Mouse (Mus musculus) lung, adult 18-20 months (tissue): ENCODE measurements around the gene Cfl2.
"Not testable (repeated sequence)": the region's sequence is repeated elsewhere in the genome, so short reads cannot be mapped to it uniquely, and the experiment has no call there.

Experiments used
- DNase-seq, 2 experiments: peaks; one replicate each; pipeline ENCODE4 v3.0.0; 2022; ENCODE audit warnings: mixed read lengths in 2 of 2

The Cfl2 gene

DNA sequence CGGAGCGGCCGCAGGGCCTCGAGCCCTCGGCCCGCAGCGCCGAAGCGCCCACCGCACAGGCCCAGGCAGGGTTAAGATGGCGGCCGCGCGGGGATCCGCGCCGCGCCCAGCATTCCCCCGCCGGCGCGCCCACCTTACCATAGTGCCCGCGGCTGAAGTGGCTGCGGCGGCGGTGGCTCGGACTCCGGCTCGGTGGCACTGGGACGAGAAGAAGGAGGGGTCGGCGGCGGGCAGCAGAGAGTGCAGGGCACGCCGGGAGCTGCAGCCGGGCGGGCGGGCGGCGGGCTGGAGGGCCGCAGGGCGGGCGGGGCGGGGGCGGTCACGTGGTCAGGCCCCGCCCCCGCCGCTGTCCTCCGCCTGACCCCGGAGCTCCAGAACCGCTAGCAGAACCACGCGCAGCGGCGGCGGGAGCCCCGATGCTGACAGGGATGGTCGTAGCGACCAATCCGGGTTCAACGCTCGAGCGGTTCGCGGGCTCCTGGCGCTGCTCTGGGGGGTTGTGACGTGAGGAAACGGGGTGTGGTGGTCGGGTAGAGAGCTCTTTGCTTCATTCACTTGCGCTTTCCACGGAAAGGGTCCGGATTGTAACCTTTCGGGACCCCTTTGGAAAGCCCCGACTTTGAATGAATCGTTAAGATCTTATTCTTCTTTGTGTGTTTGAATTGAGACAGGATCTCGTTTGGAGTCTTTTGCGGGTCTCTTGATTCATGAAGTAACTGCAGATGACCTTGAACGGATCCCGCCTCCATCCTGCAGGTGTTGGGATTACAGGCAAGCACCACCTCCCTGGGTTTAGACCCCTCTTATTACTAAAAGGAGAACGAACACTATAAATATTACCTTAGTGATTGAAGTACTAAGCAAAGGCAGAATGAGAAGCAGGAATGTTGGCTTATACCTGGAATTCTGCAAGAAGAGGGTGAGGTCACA is at the start of gene Cfl2:
Cfl2 (minus strand) TSS at position 272 of the 930 bp plus-strand sequence.
- peak; percentile 86 to 89 for DNase-seq

DNA sequence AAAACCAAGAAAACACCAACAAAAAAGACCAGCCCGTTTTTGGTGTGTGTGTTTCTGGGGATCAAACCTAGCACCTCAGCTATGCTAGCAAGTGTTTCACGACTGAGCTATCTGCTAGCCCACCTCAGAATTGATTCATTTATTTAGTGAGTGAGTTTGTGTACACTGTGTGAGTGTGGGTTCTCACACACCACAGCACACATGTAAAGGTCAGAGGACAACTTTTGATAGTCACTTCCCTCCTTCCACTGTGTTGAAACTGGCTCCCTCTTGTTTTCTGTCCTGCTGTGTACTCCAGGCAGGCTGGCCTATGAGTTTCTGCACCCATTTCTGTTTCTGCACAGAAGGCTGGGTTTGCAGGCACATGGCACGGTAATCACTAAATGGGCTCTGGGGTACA is 47.7 kb upstream of the Cfl2 start:
- no peak for DNase-seq

DNA sequence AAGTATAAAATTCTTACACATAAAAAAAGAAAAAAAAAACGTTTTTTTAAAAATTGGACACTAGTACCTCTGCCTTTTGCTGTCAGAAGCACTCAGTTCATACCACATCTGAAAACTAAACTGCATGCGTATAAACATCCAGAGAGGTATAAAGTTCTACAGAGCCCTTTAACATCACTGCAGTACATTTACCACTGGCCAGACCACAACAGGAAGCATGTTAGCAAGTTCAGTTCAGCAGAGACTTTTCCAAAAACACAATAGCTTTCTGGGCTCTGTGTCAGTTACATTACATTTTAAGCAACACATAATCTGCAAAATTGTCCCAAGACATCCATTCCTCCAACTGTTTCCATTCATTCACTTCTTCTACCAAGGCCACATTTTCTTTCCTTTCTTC is 29.9 kb upstream of the Cfl2 start:
- not testable (repeated sequence) for DNase-seq

DNA sequence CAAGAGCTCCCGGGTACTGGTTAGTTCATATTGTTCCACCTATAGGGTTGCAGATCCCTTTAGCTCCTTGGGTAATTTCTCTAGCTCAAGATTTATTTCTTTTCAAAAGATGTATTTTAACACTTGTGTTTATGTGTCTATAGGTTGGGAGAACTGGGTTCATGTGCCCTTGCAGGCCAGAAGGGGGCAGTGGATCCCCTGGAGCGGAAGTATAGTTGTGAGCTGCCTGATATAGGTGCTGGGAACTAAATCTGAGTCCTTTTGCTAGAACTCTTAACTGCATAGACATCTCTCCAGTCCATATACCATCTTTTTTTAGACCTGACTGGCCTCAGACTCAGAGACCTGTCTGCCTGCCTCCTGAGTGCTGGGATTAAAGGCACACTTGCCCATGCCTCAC is 27.7 kb upstream of the Cfl2 start:
- DNase-seq, result no peak

DNA sequence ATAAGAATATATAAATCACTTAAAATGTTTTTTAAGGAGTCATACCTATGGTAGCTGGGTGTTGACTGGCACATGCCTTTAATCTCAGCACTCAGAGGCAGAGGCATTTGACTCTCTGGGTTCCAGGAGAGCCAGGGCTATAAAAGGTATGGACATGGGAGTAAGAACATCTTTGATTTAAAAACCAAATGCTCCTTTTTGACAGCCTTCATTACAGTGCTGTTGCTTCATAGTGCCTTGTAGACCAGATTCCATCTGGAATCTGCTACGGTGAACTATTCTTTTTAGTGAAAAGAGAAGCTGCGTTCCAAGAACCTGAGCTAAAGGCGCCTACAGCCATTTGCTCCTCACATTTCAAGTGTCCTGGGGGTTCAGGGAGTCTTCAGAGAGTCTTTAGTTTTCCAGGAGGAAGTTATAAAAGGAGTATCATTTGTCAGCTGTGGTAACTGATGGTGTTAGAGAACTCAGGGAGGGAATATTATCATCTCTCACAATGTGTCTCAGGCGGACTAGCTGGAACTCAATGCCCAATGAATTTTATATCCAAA is 25.0 kb upstream of the Cfl2 start:
- no peak for DNase-seq

DNA sequence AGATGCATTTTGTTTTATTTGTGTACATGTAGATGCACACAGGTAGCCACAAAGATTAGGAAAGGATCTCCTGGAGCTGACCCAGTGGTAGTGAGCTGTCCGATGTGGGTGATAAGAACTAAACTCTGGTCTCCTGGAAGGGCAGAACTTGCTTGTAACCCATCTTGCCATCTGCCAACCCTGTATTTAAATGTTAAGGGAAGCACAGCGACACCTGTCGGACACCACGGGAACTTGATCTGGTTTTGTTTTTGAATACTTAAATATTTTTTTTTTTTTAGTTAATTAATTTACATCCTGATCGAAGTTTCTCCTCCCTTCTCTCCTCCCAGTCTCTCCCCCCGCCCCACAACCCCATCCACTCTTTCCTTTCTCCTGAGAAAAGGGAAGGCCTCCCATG is 17.0 kb upstream of the Cfl2 start:
- DNase-seq, result peak; percentile 58 to 59

DNA sequence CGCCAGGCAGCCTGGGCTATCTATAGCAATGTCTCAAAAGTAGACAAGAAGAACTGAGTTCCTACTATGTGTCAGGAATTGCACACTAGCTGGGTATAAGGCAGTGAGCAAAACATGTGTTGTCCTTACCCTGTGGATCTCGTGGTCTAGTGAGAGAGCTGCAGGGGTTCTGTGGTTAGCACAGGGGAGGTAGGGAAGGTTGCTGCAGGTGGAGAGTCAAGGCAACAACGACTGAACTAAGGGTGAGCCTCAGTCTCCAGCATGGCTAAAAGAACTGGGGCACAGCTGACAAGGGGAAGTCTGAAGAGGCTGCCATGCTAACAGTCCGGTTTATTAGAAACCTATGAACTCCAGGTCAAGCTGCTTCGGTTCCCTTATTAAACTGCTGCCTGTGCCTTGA is 16.5 kb upstream of the Cfl2 start:
- DNase-seq, result no peak

DNA sequence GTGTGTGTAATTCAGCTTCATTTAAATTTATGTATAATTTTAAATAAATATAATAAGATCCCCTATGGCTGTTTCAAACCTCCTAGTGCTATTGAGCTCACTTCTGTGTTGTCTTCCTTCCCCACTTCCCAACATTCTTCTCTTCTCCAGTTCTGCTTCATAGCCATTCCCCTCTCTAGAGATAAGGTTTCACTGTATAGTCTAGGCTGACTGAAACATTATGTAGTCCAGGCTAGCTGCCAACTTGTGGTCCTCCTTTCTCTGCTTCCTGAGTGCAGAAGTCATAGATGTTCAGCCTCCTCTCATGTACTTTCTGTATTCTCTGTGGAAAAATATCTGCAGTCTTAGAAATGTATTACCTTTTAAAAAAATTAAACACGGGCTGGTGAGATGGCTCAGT is 15.2 kb upstream of the Cfl2 start:
- no peak for DNase-seq

DNA sequence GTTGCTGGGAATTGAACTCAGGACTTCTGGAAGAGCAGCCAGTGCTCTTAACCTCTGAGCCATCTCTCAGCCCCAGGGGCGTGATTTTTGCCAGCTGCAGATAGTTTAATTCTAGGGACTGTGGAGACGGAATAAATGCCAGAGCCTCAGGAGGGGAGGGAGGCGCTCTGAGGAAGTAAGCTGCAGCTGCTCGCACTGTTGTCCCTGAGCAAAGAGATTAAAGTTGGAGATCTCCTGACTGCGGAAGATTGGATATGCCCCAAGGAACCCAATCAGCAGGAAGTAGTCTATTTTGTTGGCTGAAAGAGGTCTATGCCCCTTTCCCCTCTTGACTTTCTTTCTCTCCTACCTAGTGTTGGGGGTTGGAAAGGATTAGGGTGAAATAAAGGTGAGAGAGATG is 14.2 kb upstream of the Cfl2 start:
- DNase-seq, result no peak

DNA sequence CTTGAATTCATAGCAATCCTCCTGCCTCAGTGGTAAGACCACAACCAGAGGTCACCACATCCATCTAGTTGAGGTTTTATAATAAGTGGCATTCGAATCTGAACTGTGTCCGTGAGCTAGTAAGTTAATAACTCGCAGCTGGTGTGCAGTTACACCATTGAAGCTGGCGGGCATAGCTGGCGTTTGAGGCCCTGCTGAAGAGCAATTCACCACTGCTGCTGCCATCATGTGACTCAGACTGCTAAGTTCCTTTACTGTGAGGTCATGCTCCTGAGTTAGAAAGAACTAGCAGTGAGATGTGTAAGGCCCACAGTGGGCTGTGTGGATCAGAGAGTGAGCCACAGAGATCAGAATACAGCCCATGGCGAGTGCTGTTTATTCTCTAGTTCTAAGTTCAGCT is 12.0 kb upstream of the Cfl2 start:
- peak; percentile 52 to 56 for DNase-seq

DNA sequence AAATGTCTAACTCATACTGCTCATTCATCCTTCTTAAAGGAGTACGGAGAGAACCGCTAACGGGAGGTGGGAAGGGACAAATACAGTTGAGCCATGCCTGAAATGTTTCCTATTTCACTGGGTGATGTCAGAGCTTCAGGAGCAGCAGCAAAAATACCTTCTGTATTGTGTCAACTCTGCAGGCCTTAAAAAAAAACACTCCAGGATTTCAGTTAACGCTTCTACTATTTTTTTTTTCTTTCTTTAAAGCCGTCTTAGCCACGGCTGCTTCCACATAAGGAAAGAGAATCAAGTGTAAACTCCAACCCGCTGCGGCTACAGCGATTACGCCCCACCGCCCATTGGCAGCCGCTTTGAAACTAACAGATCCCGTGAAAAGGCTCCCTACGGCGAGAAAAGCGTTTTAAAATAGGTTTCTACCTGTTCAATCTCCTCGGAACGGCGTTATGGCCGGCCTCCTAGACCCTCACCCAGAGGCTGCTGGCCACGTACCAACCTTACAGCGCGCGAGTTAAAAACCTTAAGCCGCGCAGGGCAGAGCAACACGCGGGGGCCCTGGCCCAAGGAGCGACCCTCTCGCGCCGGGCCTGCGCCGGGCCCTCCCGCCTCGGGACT is 579 bp downstream of the Cfl2 start:
- peak; percentile 31 to 71 for DNase-seq

DNA sequence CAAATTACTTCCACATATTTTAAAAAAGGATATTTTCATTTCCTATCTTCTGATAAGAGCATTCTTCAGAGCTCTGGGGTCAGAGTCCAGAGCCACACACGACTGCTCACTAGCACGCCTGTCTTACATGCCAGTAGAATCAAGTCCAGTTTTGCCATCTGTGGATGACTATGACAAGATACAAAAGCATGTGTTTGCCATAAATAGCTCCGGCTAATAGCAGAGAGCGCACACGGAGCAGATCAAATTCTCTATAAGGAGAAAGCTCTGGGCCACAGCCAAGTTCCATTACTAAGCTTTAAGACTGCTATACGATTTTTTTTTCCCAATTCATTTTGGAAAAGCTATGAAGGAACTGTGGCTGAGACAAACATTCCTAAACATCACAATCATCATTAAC is 3.1 kb downstream of the Cfl2 start:
- no peak for DNase-seq

DNA sequence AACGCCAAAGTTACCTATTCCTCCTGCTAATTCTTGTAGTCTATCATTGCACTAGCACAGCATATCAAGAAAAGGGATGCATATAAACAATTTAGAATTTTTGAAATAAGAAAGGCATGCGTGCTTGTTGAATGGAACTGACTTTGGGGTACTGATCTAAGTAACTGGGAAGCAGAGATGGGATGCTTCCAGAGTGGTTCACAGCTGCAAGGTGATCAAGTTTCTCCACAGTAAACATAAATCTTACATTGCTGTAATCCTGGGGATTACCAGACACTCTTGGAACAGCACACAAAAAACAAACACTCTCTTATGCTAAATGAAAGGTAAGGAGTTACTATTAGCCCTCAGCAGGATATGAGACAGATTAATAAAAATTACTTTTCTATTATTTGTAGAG is 12.1 kb downstream of the Cfl2 start:
- DNase-seq, result no peak

DNA sequence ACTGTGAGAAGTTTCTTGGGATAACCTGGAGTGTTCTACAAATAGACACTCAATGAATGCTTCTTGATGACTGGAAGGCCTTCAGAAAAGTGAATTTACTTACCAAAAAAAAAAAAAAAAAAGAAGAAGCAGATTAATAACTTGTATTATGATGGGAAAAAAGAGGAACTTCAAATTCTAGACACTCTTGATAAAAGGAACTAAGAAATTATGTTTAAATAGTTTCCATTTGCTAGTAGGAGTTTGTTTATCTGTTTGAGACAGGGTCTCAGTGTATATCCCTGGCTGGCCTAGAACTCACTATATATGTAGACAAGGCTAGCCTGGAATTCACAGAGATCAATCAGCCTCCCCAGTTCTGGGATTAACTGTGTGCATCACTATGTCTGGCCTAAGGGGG is 18.3 kb downstream of the Cfl2 start:
- no peak for DNase-seq

DNA sequence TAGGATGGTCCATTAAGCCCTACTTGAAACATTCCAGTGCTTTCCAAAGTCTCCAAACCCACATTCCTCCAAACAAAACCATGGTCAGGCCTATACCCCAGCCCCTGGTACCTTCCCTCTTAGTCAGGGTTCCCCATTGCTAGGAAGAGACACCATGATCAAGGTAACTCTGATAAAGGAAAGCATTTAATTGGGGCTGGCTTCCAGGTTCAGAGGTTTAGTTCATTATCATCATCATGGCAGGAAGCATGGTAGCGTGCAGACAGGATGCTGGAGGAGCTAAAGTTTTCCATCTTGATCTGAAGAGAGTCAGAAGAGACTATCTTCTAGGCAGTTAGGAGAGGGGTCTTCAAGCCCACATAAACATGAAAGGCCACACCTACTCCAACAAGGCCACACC is 21.1 kb downstream of the Cfl2 start:
- no peak for DNase-seq

DNA sequence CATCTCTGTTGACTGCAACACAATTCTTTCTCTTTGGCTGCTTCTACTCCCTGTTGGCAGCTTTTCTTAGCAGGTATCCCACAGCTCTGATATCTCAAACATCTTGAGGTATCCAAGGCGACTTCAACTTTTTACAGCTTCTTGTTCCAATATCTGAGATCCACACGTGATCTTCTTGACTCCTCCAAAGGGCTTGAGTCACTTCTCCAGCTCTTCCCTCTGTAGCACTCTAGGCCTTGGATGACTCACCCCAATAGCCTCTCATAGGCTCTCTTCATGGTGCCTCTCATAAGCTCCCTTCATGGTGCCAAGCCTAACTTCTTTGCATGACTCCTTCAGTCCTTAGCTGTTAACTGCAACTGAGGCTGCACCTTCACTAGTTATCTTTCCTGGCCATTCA is 22.9 kb downstream of the Cfl2 start:
- peak; percentile 8 to 36 for DNase-seq

DNA sequence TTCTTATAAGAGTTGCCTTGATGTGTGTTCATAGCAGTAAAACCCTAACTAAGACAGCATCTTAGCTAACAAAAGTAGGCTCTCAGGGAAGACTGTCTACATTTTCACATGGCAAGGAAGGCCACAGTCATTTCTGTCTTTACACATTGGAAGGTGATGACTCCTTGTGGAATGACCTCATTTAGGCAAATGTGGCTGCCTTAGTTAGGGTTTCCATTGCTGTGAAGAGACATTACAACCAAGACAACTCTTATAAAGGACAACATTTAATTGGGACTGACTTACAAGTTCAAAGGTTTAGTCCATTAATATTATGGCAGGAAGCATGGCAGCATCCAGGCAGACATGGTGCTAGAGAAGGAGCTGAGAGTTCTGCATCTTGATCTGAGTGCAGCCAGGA is 23.7 kb downstream of the Cfl2 start:
- no peak for DNase-seq

DNA sequence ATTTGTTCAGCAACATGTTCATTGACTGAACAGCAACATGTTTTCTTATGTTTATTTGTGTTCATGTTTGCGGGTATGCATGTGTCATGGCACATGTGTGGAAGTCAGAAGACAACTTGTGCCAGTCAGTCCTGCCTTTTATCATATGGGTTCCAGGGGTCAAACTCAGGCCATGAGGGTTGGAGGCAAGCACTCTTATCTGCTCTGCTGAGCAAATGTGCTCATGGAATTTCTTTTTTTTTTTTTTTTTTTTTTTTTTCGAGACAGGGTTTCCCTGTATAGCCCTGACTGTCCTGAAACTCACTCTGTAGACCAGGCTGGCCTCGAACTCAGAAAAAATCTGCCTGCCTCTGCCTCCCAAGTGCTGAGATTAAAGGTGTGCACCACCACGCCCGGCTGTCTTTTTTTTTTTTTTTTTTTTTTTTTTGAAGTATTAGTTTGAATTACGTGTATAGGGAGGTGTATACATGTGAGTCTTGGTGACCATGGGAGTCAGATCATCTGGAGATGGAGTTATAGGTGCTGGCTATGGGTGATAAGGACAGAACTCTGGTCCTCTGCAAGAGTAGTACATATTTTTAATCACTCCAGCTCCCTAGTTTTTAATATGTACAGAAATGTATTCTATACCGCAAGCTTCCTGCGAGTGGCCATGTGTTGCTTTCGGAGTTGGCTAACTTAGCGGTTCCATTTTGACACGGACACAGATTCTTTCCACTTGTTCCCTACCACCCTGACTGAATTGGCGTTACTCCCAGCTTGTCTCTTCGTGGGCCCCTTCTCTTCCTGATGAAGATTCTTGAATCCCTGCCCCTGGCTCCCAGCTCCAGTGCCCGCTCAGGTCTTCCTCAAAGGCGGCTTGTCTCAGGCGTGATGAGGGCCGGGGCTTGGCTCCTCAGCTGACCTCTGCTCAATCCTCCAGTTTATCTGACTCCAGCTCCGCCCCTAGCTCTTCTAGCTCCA is 26.8 kb downstream of the Cfl2 start:
- no peak for DNase-seq

DNA sequence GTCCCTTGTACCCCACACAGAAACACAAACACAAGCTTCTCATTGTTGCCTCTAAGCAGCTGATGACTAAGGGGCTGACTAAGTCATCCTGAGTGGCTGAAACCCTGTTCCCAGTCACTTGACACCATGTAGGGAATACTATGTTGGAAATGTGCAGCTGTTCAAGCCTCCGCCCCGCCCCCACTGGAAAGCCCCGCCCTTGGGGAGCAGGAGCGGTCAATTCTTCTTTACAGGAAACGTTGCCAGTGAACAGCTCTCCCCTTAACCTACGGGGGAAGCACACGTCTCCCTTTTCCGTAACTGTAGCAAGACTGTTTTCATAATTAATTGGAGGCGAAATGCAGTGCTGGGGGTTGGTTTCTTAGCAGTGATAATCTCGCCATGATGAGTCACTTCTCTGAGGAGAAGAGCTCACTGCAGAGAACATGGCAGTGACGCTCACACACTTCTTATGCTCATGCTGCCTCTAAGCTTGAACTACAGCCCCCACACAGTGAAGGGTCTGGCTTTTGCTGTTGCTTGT is 27.7 kb downstream of the Cfl2 start:
- peak; percentile 86 to 93 for DNase-seq

DNA sequence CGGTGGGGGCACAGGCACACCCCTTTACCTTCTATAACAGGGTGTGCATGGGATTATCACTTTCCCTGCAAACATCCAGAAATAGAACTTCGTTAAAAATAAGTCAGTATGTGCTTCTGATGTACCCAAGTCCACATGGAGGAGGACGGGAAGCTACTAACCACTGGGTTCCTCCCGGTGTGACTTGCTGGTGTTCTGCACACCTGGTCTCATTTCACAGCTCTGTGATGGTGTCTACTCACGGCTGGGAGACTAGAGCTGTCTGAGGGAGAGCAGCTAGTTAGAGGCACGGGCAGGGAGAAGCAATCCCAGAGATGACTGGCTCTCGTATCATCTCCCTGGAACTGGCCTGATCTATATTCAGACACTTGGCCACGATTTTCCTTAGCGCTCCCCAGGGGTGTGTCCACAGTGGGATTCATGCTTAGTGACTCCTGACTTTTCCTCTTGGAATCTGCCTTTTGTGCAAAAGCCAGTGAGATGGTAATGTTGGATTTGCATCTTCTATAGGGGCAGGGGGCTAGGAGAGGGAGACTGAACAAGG is 28.7 kb downstream of the Cfl2 start:
- no peak for DNase-seq

DNA sequence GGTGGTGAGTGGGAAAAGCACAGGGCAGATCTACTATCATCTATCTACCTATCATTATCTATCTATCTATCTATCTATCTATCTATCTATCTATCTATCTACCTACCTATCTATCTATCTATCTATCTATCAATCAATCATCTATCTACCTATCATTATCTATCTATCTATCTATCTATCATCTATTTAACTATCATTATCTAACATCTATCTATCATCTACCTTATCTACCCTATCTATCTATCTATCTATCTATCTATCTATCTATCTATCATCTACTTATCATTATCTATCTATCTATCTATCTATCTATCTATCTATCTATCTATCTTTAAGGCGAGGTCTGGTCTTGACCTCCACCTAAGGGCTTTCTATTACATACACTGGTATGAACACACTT is 30.8 kb downstream of the Cfl2 start:
- DNase-seq, result not testable (repeated sequence)

DNA sequence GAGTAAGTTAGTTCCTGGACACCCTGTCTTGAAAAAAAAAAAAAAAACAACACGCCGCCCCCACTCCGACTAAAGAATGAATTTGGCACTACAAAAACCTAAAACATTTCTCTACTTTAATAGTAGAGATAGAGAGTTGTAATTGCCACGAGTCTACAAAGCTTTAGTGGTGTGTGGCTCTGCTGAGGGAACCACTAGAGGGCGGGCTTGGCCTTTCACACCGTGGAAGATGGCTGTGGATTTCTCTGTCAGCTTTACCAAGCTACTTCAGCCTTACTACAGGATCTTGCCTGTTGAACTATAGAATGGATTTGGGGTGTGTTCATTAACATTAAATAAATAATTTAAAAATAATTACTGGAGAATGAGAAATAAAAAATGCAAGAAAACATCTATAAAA is 32.1 kb downstream of the Cfl2 start:
- peak; percentile 76 to 80 for DNase-seq
